Mouse (Mus musculus): Measurements from ENCODE around the gene Ccdc83.

The Ccdc83 gene

GRCm38 (mm10) chr7:90259899-90260298 lies 5.7 kb downstream of the Ccdc83 start:
- DNase-seq (ENCODE audit: low read depth): no peak

GRCm38 (mm10) chr7:90258701-90259100 lies 6.9 kb downstream of the Ccdc83 start:
- DNase-seq (ENCODE audit: low read depth): no peak

- DNase-seq (ENCODE audit: low read depth): peak; percentile 26
Observed at GRCm38 (mm10) chr7:90252946-90253345, 12.6 kb downstream of the Ccdc83 start.

GRCm38 (mm10) chr7:90243643-90244042 lies 21.9 kb downstream of the Ccdc83 start:
- DNase-seq (ENCODE audit: low read depth): no peak

- DNase-seq (ENCODE audit: low read depth): no peak
Observed at GRCm38 (mm10) chr7:90243151-90243550, 22.4 kb downstream of the Ccdc83 start.

- no peak for DNase-seq (ENCODE audit: low read depth)
Observed at GRCm38 (mm10) chr7:90236289-90236905, 29.2 kb downstream of the Ccdc83 start.

- no peak for DNase-seq (ENCODE audit: low read depth)
Observed at GRCm38 (mm10) chr7:90233921-90234320, 31.7 kb downstream of the Ccdc83 start.

GRCm38 (mm10) chr7:90231431-90231830 lies 34.1 kb downstream of the Ccdc83 start:
- DNase-seq (ENCODE audit: low read depth): no peak

GRCm38 (mm10) chr7:90228884-90229283 lies 36.7 kb downstream of the Ccdc83 start:
- DNase-seq (ENCODE audit: low read depth): peak; percentile 69

GRCm38 (mm10) chr7:90228075-90228474 lies 37.5 kb downstream of the Ccdc83 start:
- no peak for DNase-seq (ENCODE audit: low read depth)

GRCm38 (mm10) chr7:90221487-90221886 lies 44.1 kb downstream of the Ccdc83 start:
- DNase-seq (ENCODE audit: low read depth): no peak

GRCm38 (mm10) chr7:90218122-90218521 lies 47.5 kb downstream of the Ccdc83 start:
- DNase-seq (ENCODE audit: low read depth): peak; percentile 60

GRCm38 (mm10) chr7:90216511-90216910 lies 49.1 kb downstream of the Ccdc83 start:
- no peak for DNase-seq (ENCODE audit: low read depth)

GRCm38 (mm10) chr7:90210947-90211346 lies 54.6 kb downstream of the Ccdc83 start:
- DNase-seq (ENCODE audit: low read depth): no peak

- DNase-seq (ENCODE audit: low read depth): no peak
Observed at GRCm38 (mm10) chr7:90210116-90210515, 55.5 kb downstream of the Ccdc83 start.

- no peak for DNase-seq (ENCODE audit: low read depth)
Observed at GRCm38 (mm10) chr7:90203914-90204313, 61.7 kb downstream of the Ccdc83 start.

- no peak for DNase-seq (ENCODE audit: low read depth)
Observed at GRCm38 (mm10) chr7:90201877-90202465, 63.6 kb downstream of the Ccdc83 start.

- DNase-seq (ENCODE audit: low read depth): no peak
Observed at GRCm38 (mm10) chr7:90200251-90200650, 65.3 kb downstream of the Ccdc83 start.

GRCm38 (mm10) chr7:90180635-90181034 lies 84.9 kb downstream of the Ccdc83 start:
- DNase-seq (ENCODE audit: low read depth): no peak

GRCm38 (mm10) chr7:90175576-90175975 lies 90.0 kb downstream of the Ccdc83 start:
- no peak for DNase-seq (ENCODE audit: low read depth)
